Comparison of ENCODE assay signal across 34 mouse cellular contexts in the genomic region with DNA sequence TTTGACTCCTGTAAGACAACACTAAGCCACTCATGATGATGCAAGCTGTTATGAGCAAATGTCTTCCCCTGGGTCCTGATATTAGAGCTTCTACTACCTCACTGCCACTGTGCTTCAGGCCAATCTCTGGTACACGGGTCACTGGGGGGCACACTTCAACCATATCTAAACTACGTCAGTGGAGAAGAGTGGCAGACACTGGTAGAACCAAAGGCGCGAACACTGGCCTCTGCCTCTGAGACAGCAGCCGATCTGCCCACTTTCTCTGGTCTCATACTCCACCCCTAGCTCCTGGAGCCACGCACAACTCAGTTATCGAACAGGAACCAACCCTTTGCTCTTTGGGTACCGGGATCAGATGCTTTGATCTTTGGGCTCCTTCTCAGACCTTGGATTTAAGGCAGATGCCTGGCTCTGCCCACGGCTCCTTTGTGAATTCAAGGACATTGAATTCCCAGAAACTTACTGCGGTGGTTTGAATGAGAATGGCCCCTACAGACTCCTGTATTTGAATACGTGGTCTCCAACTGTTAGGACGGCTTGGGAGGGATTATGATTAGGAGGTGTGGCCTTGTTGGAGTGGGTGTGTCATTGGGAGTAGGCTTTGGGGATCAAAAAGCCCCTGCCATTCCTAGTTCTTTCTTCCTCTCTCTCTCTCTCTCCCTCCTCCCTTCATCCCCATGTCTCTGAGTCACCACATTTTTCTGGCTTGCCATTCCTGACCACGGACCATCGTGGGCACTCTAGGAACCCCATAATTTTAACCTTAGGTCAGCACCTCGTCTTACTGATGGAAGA. TPM values are rescaled to one million over a fixed set of nuclear protein-coding genes. Genes with fewer than 3 reads are reported as not detected.
DNase-seq lines count a peak whose midpoint lies in the region; ATAC-seq lines count a peak whose summit lies in the region.
"Had no signal": no experiment of that assay in that cellular context is flagged by ENCODE, and none has a peak within 500 bp of the region (broad histone marks: within the 10 kb centered on the region; RNA-seq: fewer than 3 reads in every experiment).

No protein-coding gene starts in this region.

- no peak for ATAC-seq in limb, embryonic 15.5 days (ENCODE audit: insufficient number of reproducible peaks, low FRiP score, low TSS enrichment, low read depth)
- ATAC-seq in intestine, embryonic 15.5 days: no peak
- ATAC-seq: CD4-positive, CD25-positive, alpha-beta regulatory T cell, adult 4 months; forebrain, embryonic 15.5 days; midbrain, embryonic 16.5 days had no signal

- peaks cover 11% of the 10 kb centered on the region for H3K4me1 ChIP-seq in limb, embryonic 15.5 days
- peaks cover 3% of the 10 kb centered on the region; the same call in 1 of the 2 replicates for H3K4me1 ChIP-seq in intestine, embryonic 15.5 days (replicated peaks)
- H3K4me1 ChIP-seq: forebrain, embryonic 15.5 days; hindbrain, embryonic 13.5 days had no signal

- no peaks in the 10 kb centered on the region for H3K36me3 ChIP-seq in limb, embryonic 15.5 days
- H3K36me3 ChIP-seq in intestine, embryonic 15.5 days: no peaks in the 10 kb centered on the region
- H3K36me3 ChIP-seq: embryonic facial prominence, embryonic 12.5 days; forebrain, embryonic 15.5 days; heart, embryonic 13.5 days; hindbrain, embryonic 13.5 days had no signal

- peak overlapping the region; percentile 38 for H3K27ac ChIP-seq in limb, embryonic 15.5 days
- no peak overlapping the region for H3K27ac ChIP-seq in intestine, embryonic 15.5 days
- H3K27ac ChIP-seq: embryonic facial prominence, embryonic 12.5 days; forebrain, embryonic 15.5 days; heart, embryonic 13.5 days; hindbrain, embryonic 13.5 days; left cerebral cortex, adult 2 months; stomach, postnatal 0 days had no signal

- H3K9ac ChIP-seq in limb, embryonic 15.5 days: no peak overlapping the region
- H3K9ac ChIP-seq in intestine, embryonic 15.5 days: no peak overlapping the region
- H3K9ac ChIP-seq: embryonic facial prominence, embryonic 12.5 days; forebrain, embryonic 15.5 days; heart, embryonic 13.5 days; hindbrain, embryonic 13.5 days had no signal

- no peak overlapping the region for H3K4me2 ChIP-seq in limb, embryonic 15.5 days
- H3K4me2 ChIP-seq in intestine, embryonic 15.5 days (replicated peaks): no peak overlapping the region
- H3K4me2 ChIP-seq: embryonic facial prominence, embryonic 12.5 days; forebrain, embryonic 15.5 days; heart, embryonic 13.5 days; hindbrain, embryonic 13.5 days had no signal

- H3K4me3 ChIP-seq in limb, embryonic 15.5 days: no peak overlapping the region
- no peak overlapping the region for H3K4me3 ChIP-seq in intestine, embryonic 15.5 days (replicated peaks)
- H3K4me3 ChIP-seq: embryonic facial prominence, embryonic 12.5 days; erythroblast, embryonic 14.5 days; forebrain, embryonic 15.5 days; heart, embryonic 13.5 days; hindbrain, embryonic 13.5 days; left cerebral cortex, adult 2 months; myocyte had no signal

- H3K27me3 ChIP-seq in limb, embryonic 15.5 days: no peaks in the 10 kb centered on the region
- H3K27me3 ChIP-seq in intestine, embryonic 15.5 days (replicated peaks): no peaks in the 10 kb centered on the region
- H3K27me3 ChIP-seq: embryonic facial prominence, embryonic 12.5 days; forebrain, embryonic 15.5 days; heart, embryonic 13.5 days; hindbrain, embryonic 13.5 days had no signal

- H3K9me3 ChIP-seq in limb, embryonic 15.5 days: no peaks in the 10 kb centered on the region
- no peaks in the 10 kb centered on the region for H3K9me3 ChIP-seq in intestine, embryonic 15.5 days
- H3K9me3 ChIP-seq: embryonic facial prominence, embryonic 12.5 days; forebrain, embryonic 15.5 days; heart, embryonic 13.5 days; hindbrain, embryonic 13.5 days had no signal

- WGBS in limb, embryonic 15.5 days: 47% methylated on average over 15 of the region's 15 CpGs
- WGBS in intestine, embryonic 15.5 days: 53% methylated on average over 15 of the region's 15 CpGs

- DNase-seq in embryo, embryonic 10.5 days (ENCODE audit: low spot score): peak; percentile 18
- no peak for DNase-seq in embryo, embryonic 10 days (ENCODE audit: low spot score)
- DNase-seq in ES-CJ7 (ENCODE audit: low read depth, low spot score) (peak; percentile 96), ZHBTc4 (ENCODE audit: low read depth, low spot score) (peak; percentile 95)
- no peak for DNase-seq in thymus, postnatal 36 days
- DNase-seq in adrenal gland, postnatal 14 days: no peak
- DNase-seq: adrenal gland, postnatal 10 days; cerebellum, adult 9-10 months; gastrocnemius, postnatal 10 days; heart, adult 18-20 months; heart, postnatal 14 days; kidney, adult 18-20 months; lung, postnatal 4 days; right cerebral cortex, postnatal 14 days had no signal

RNA-seq across cellular contexts. Expression of a gene that starts 40.7 kb away (rescaled TPM):
- polyA plus RNA-seq in limb, embryonic 15.5 days (2015; fragmentation: Nextera tagmentation; extraction: Ambion mirVana): 1.1 and 1.3 TPM in 2 replicates
- total RNA-seq in adrenal gland, postnatal 14 days (2021): 0.23 TPM in 1 of 2 replicates, not detected in the other
- polyA plus RNA-seq in intestine, embryonic 15.5 days (2015; fragmentation: Nextera tagmentation; extraction: Ambion mirVana): 0.28 and 0.38 TPM in 2 replicates
- total RNA-seq: common myeloid progenitor, adult 5-6 weeks; left cerebral cortex, adult 2 months; liver, adult 2 months; megakaryocyte-erythroid progenitor cell, adult 5-6 weeks had no signal
- polyA plus RNA-seq: CD4-positive, CD25-positive, alpha-beta regulatory T cell, adult 4 months; erythroblast, embryonic 14.5 days; large intestine, adult 2 months; liver, adult 2 months; liver, embryonic 16.5 days; myocyte had no signal

RNA-seq across cellular contexts. Expression of a gene that starts 44.3 kb away (rescaled TPM):
- polyA plus RNA-seq in limb, embryonic 15.5 days (2015; fragmentation: Nextera tagmentation; extraction: Ambion mirVana): 48.0 and 62.6 TPM in 2 replicates
- 19.5 and 22.6 TPM in 2 replicates for total RNA-seq in adrenal gland, postnatal 14 days (2021)
- 17.8 and 19.7 TPM in 2 replicates for polyA plus RNA-seq in intestine, embryonic 15.5 days (2015; fragmentation: Nextera tagmentation; extraction: Ambion mirVana)
- polyA plus RNA-seq: erythroblast, embryonic 14.5 days had no signal

RNA-seq across cellular contexts. Expression of a gene that starts 59.6 kb away (rescaled TPM):
- 0.32 TPM in 1 of 2 replicates, not detected in the other for polyA plus RNA-seq in limb, embryonic 15.5 days (2015; fragmentation: Nextera tagmentation; extraction: Ambion mirVana)
- total RNA-seq in adrenal gland, postnatal 14 days (2021): not detected in 2 replicates
- polyA plus RNA-seq in intestine, embryonic 15.5 days (2015; fragmentation: Nextera tagmentation; extraction: Ambion mirVana): 4.7 and 5.5 TPM in 2 replicates
- total RNA-seq: adrenal gland, postnatal 10 days; gastrocnemius, postnatal 10 days; heart, adult 18-20 months; left cerebral cortex, adult 2 months; left cerebral cortex, postnatal 36 days; liver, adult 2 months had no signal
- polyA plus RNA-seq: erythroblast, embryonic 14.5 days; forebrain, embryonic 15.5 days; hindbrain, embryonic 13.5 days; liver, adult 2 months; lung, embryonic 16.5 days; midbrain, embryonic 16.5 days; myocyte; neural tube, embryonic 14.5 days had no signal

Comparison
In these comparisons a context has a peak if more than half of its experiments do, and no peak if none do; other contexts are left out.
1. DNase-seq: peak in embryo, embryonic 10.5 days (single experiment), ES-CJ7 (single experiment) and ZHBTc4 (single experiment); none in embryo, embryonic 10 days (single experiment), thymus, postnatal 36 days (0 of 2) and adrenal gland, postnatal 14 days (single experiment).